Comparison of ENCODE assay signal across 8 mouse cellular contexts in the genomic region with DNA sequence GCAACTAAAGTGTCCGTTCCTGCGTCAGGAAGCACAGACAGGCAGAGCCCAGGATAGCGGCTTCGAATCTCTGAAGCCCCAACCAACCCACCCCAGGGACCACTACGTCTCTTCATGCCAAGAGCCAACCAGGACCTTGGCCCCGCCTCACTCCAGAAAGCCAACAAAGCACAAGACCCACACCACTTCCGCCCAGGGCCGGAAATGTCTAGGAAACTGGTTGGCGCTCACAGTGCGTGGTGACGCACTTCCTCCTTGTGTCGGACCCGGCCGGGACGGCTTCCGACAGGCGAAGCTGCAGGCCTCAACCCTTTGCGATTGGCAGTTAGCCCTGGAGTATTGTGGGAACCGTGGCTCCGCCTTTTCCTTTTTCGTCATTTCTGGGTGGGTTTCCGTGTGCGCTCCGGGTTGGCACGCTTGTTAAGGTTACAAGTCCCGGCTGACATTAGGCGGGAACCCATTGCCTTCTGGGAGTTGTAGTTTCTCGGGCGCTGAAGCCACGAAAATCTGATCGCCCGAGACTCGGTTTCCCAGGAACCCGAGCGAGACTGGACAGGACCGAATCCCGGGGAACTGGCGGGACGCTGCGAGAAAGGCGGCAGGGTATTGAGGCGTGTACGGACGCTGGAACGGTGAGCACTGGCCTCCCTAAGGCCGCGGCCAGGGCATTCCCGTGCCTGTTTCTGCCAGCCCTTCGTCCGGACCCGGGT. TPM values are rescaled to one million over a fixed set of nuclear protein-coding genes. Genes with fewer than 3 reads are reported as not detected.
DNase-seq lines count a peak whose midpoint lies in the region; ATAC-seq and TF ChIP-seq lines count a peak whose summit lies in the region.

A gene (plus strand): TSS at position 368 of the 710 bp plus-strand sequence.

- H3K27me3 ChIP-seq in MEL (ENCODE audit: control insufficient read depth in 1 of 2, insufficient read depth in 2 of 2, low read length in 2 of 2) = no peaks in the 10 kb centered on the region
- H3K27me3 ChIP-seq in cerebellum, adult 2 months (ENCODE audit: control insufficient read depth, insufficient read depth, low read length) = no peaks in the 10 kb centered on the region
- H3K27me3 ChIP-seq in forebrain, postnatal 0 days (ENCODE audit: insufficient read depth, low read length) = no peaks in the 10 kb centered on the region
- H3K27me3 ChIP-seq in lung, embryonic 15.5 days = no peaks in the 10 kb centered on the region

- no peak; the same call in 1 of the 2 replicates for TF ChIP-seq RAD21 in MEL (IDR thresholded peaks at IDR 0.05; ENCODE audit: low read depth, low read length)

- DNase-seq in MEL (ENCODE audit: low read depth, low spot score) = peak; percentile 100
- peak; percentile 97 to 100 for DNase-seq in cerebellum, adult 2 months
- DNase-seq in forebrain, postnatal 0 days = peak; percentile 100
- peak; percentile 98 for DNase-seq in heart, postnatal 4 days
- peak; percentile 99 for DNase-seq in layer of hippocampus, adult 8-10 months (ENCODE audit: low spot score in 2 of 2)
- DNase-seq in ovary, adult 18-20 months (ENCODE audit: low spot score) = peak; percentile 99
- DNase-seq in thymus, postnatal 0 days (ENCODE audit: low spot score) = peak; percentile 100

- under 1% methylated on average over 51 of the region's 51 CpGs for whole genome bisulfite sequencing in cerebellum, adult 2 months
- under 1% methylated on average over 51 of the region's 51 CpGs for WGBS in forebrain, postnatal 0 days
- WGBS in lung, embryonic 15.5 days = under 1% methylated on average over 51 of the region's 51 CpGs

- peak; percentile 97 for ATAC-seq in forebrain, postnatal 0 days
- ATAC-seq in lung, embryonic 15.5 days (ENCODE audit: borderline replicate concordance, extremely low read depth, low FRiP score, low TSS enrichment) = peak; percentile 94

- H3K36me3 ChIP-seq in MEL (ENCODE audit: control insufficient read depth in 1 of 2, insufficient read depth in 2 of 2, low read length in 2 of 2) = peaks cover 0 to 6% of the 10 kb centered on the region in 2 experiments; a peak in 2 of 4 replicates
- H3K36me3 ChIP-seq in forebrain, postnatal 0 days (ENCODE audit: insufficient read depth) = peaks cover 38% of the 10 kb centered on the region
- H3K36me3 ChIP-seq in lung, embryonic 15.5 days = peaks cover 44% of the 10 kb centered on the region

- peaks cover 15% of the 10 kb centered on the region for H3K79me2 ChIP-seq in MEL (ENCODE audit: control insufficient read depth, insufficient read depth, low read length, poor library complexity)

- peak within 1 kb of the TSS; percentile 87 for H3K4me2 ChIP-seq in forebrain, postnatal 0 days (ENCODE audit: low read depth)
- H3K4me2 ChIP-seq in lung, embryonic 15.5 days = peak within 1 kb of the TSS; percentile 98

- peak; percentile 51 to 76; a peak in 3 of 4 replicates for TF ChIP-seq POLR2A in MEL (IDR thresholded peaks at IDR 0.05; ENCODE audit: control insufficient read depth in 1 of 2, insufficient read depth in 1 of 2, low read depth in 1 of 2, low read length in 2 of 2, poor library complexity in 1 of 2)
- peak; percentile 73 for TF ChIP-seq POLR2A in cerebellum, adult 2 months (IDR thresholded peaks at IDR 0.05; ENCODE audit: borderline replicate concordance, insufficient read depth, low read length)

- TF ChIP-seq EP300 in MEL (IDR thresholded peaks at IDR 0.05; ENCODE audit: low read depth in 1 of 2, low read length in 2 of 2) = no peak

- no peaks in the 10 kb centered on the region for H3K9me3 ChIP-seq in MEL (replicated peaks; ENCODE audit: insufficient read depth, low read length)
- H3K9me3 ChIP-seq in forebrain, postnatal 0 days (ENCODE audit: low read length) = no peaks in the 10 kb centered on the region
- no peaks in the 10 kb centered on the region for H3K9me3 ChIP-seq in lung, embryonic 15.5 days

- H3K27ac ChIP-seq in MEL (ENCODE audit: control insufficient read depth, low read depth, low read length) = peak within 1 kb of the TSS; percentile 88
- peak within 1 kb of the TSS; percentile 84 for H3K27ac ChIP-seq in cerebellum, adult 2 months (ENCODE audit: insufficient read depth, low read length)
- peak within 1 kb of the TSS; percentile 95 for H3K27ac ChIP-seq in forebrain, postnatal 0 days (ENCODE audit: low read depth, low read length)
- H3K27ac ChIP-seq in lung, embryonic 15.5 days = peak within 1 kb of the TSS; percentile 95

- H3K9ac ChIP-seq in MEL (ENCODE audit: control insufficient read depth, low read depth, low read length, poor library complexity, severe bottlenecking) = peak within 1 kb of the TSS; percentile 78
- peak within 1 kb of the TSS; percentile 83 for H3K9ac ChIP-seq in forebrain, postnatal 0 days
- H3K9ac ChIP-seq in lung, embryonic 15.5 days = peak within 1 kb of the TSS; percentile 96

- peaks cover 0 to 17% of the 10 kb centered on the region in 2 experiments; a peak in 2 of 4 replicates for H3K4me1 ChIP-seq in MEL (ENCODE audit: control insufficient read depth in 1 of 2, insufficient read depth in 2 of 2, low read length in 2 of 2)
- H3K4me1 ChIP-seq in cerebellum, adult 2 months (ENCODE audit: control insufficient read depth, insufficient read depth, low read length) = peaks cover 19% of the 10 kb centered on the region
- H3K4me1 ChIP-seq in forebrain, postnatal 0 days (ENCODE audit: insufficient read depth) = peaks cover 8% of the 10 kb centered on the region
- peaks cover 24% of the 10 kb centered on the region for H3K4me1 ChIP-seq in lung, embryonic 15.5 days

- H3K4me3 ChIP-seq in MEL (ENCODE audit: control insufficient read depth in 1 of 2, insufficient read depth in 1 of 2, low read depth in 2 of 2, low read length in 2 of 2) = peak within 1 kb of the TSS; percentile 41 to 73
- peak within 1 kb of the TSS; percentile 91 for H3K4me3 ChIP-seq in cerebellum, adult 2 months (replicated peaks; ENCODE audit: insufficient read depth, low read depth, low read length)
- H3K4me3 ChIP-seq in forebrain, postnatal 0 days (ENCODE audit: low read depth, low read length) = peak within 1 kb of the TSS; percentile 60
- H3K4me3 ChIP-seq in lung, embryonic 15.5 days = peak within 1 kb of the TSS; percentile 88

- no peak for TF ChIP-seq CTCF in MEL (IDR thresholded peaks at IDR 0.05 in 2 of 3, conservative IDR thresholded peaks at IDR 0.05 in 1 of 3; ENCODE audit: control insufficient read depth in 1 of 3, insufficient read depth in 1 of 3, low read depth in 2 of 3, low read length in 3 of 3, poor library complexity in 1 of 3, severe bottlenecking in 1 of 3)
- TF ChIP-seq CTCF in cerebellum, adult 2 months (IDR thresholded peaks at IDR 0.05; ENCODE audit: borderline replicate concordance, insufficient read depth, low read depth, low read length) = no peak
- TF ChIP-seq CTCF in forebrain, postnatal 0 days (IDR thresholded peaks at IDR 0.05; ENCODE audit: low read depth) = no peak

TF ChIP-seq in MEL, 35 proteins besides CTCF, POLR2A, EP300 and RAD21 (continues in another document):
- TF ChIP-seq TAL1 (IDR thresholded peaks at IDR 0.05; ENCODE audit: low read length) = no peak
- TF ChIP-seq MXI1 (IDR thresholded peaks at IDR 0.05; ENCODE audit: low read depth, low read length) = no peak; the same call in 1 of the 2 replicates
- TF ChIP-seq USF2 (IDR thresholded peaks at IDR 0.05; ENCODE audit: borderline replicate concordance in 1 of 2, insufficient read depth in 1 of 2, low read depth in 1 of 2, low read length in 2 of 2) = no peak
- no peak for TF ChIP-seq UBTF (IDR thresholded peaks at IDR 0.05; ENCODE audit: borderline replicate concordance, insufficient read depth, low read depth, low read length)
- peak; percentile 21; the same call in 1 of the 2 replicates for TF ChIP-seq ETS1 (IDR thresholded peaks at IDR 0.05; ENCODE audit: low read depth, low read length)
- TF ChIP-seq NELFE (IDR thresholded peaks at IDR 0.05; ENCODE audit: low read depth, low read length) = peak; percentile 76
- peak; percentile 91 for TF ChIP-seq POLR2AphosphoS2 (IDR thresholded peaks at IDR 0.05; ENCODE audit: low read length)
- peak; percentile 30; the same call in 1 of the 2 replicates for TF ChIP-seq TBP (IDR thresholded peaks at IDR 0.05; ENCODE audit: low read depth, low read length)
- peak; percentile 29; the same call in 1 of the 2 replicates for TF ChIP-seq USF1 (IDR thresholded peaks at IDR 0.05; ENCODE audit: low read depth, low read length)
- TF ChIP-seq GABPA (IDR thresholded peaks at IDR 0.05; ENCODE audit: low read depth, low read length) = no peak
- TF ChIP-seq ZC3H11A (IDR thresholded peaks at IDR 0.05; ENCODE audit: low read depth, low read length) = no peak
- TF ChIP-seq KAT2A (conservative IDR thresholded peaks at IDR 0.05; ENCODE audit: low read depth, low read length) = peak; percentile 95
- TF ChIP-seq POLR2AphosphoS5 (IDR thresholded peaks at IDR 0.05; ENCODE audit: borderline replicate concordance, low read depth, low read length) = peak; percentile 38; the same call in 1 of the 2 replicates
- TF ChIP-seq TCF12 (IDR thresholded peaks at IDR 0.05; ENCODE audit: low read depth, low read length) = no peak
- peak; percentile 82; the same call in 1 of the 2 replicates for TF ChIP-seq MYC (IDR thresholded peaks at IDR 0.05; ENCODE audit: low read depth, low read length)
- no peak for TF ChIP-seq ZNF384 (IDR thresholded peaks at IDR 0.05; ENCODE audit: low read depth, low read length)
- TF ChIP-seq ZKSCAN1 (IDR thresholded peaks at IDR 0.05; ENCODE audit: low read depth, low read length) = no peak
- TF ChIP-seq GATA1 (IDR thresholded peaks at IDR 0.05; ENCODE audit: low read depth, low read length) = no peak
- TF ChIP-seq MYB (IDR thresholded peaks at IDR 0.05; ENCODE audit: low read depth, low read length) = peak; percentile 66
- no peak for TF ChIP-seq RCOR1 (IDR thresholded peaks at IDR 0.05; ENCODE audit: low read depth, low read length)
- 0 out of 2 replicates have a peak, but pooled peaks have one; percentile 9 for TF ChIP-seq NRF1 (IDR thresholded peaks at IDR 0.05; ENCODE audit: insufficient read depth, low read depth, low read length, poor library complexity, severe bottlenecking)
- TF ChIP-seq ELF1 (IDR thresholded peaks at IDR 0.05; ENCODE audit: low read depth, low read length) = peak; percentile 89

RNA-seq across cellular contexts. Expression of the gene that starts here (rescaled TPM):
- 63.9 and 76.9 TPM in 2 replicates for total RNA-seq in MEL (2012; rRNA removed)
- 10 to 100 TPM in 1 of 2 experiments, not detected in 1; 75.6 TPM for polyA plus RNA-seq in MEL (2012; ENCODE audit: insufficient read depth in 1 of 2, insufficient read length in 2 of 2, low read depth in 1 of 2, low replicate concordance in 2 of 2, missing spikeins in 1 of 2)
- polyA plus RNA-seq in cerebellum, adult 2 months (2012; rRNA removed) = 101 and 106 TPM in 2 replicates
- total RNA-seq in forebrain, postnatal 0 days (2014; rRNA removed) = 71.5 and 86.5 TPM in 2 replicates
- 91.8 and 101 TPM in 2 replicates for polyA plus RNA-seq in forebrain, postnatal 0 days (2015; fragmentation: Nextera tagmentation; extraction: Ambion mirVana)
- 10 to 100 TPM; 32.6 to 33.9 TPM for total RNA-seq in heart, postnatal 4 days (2021)
- 10 to 100 TPM; 34.2 to 46.9 (median 38.5) TPM for total RNA-seq in layer of hippocampus, adult 8-10 months (2022)
- 105 and 107 TPM in 2 replicates for polyA plus RNA-seq in lung, embryonic 15.5 days (2015; fragmentation: Nextera tagmentation; extraction: Ambion mirVana)
- 68.5 and 72.3 TPM in 2 replicates for polyA plus RNA-seq in thymus, postnatal 0 days (2015; fragmentation: Nextera tagmentation; extraction: Ambion mirVana)

Comparison
In these comparisons a context has a peak if more than half of its experiments do, and no peak if none do; other contexts are left out.
1. Peak in every context shown above with its lines: DNase-seq, ATAC-seq, H3K4me3 ChIP-seq and H3K27ac ChIP-seq.